8 mouse cellular contexts compared by ENCODE assay signal in the genomic region with DNA sequence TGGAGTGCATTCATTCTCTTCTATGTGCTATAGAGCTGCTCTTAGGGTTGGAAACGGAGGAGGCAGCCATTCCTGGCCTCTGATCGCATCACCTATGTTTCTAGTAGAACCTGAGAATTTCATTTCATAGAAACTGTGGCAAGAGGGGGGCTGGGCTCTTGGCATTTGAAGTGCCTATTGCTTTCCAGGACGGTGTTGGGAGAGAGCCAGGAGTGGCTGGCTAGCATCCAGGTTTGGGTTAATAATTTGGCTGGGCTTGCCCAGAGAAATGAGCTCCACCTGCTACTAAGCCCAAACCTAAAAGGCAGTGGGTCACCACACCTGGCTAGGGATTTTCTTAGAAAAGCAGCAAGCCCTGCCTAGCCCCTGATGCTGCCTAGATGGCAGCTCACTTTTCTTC. TPM values are rescaled to one million over a fixed set of nuclear protein-coding genes. Genes with fewer than 3 reads are reported as not detected.
DNase-seq lines count a peak whose midpoint lies in the region; ATAC-seq lines count a peak whose summit lies in the region.

No protein-coding gene starts in this region.

- peaks cover 57% of the 10 kb centered on the region for H3K4me1 ChIP-seq in hindbrain, embryonic 13.5 days (replicated peaks)
- peaks cover 36% of the 10 kb centered on the region for H3K4me1 ChIP-seq in hindbrain, embryonic 12.5 days

- peaks cover 12% of the 10 kb centered on the region; the same call in 1 of the 2 replicates for H3K36me3 ChIP-seq in hindbrain, embryonic 13.5 days
- H3K36me3 ChIP-seq in hindbrain, embryonic 12.5 days = peaks cover 5% of the 10 kb centered on the region; the same call in 1 of the 2 replicates

- 81% methylated on average over 3 of the region's 3 CpGs for WGBS in hindbrain, embryonic 13.5 days
- WGBS in hindbrain, embryonic 12.5 days = 74% methylated on average over 3 of the region's 3 CpGs

- no peak overlapping the region for H3K4me3 ChIP-seq in hindbrain, embryonic 13.5 days
- H3K4me3 ChIP-seq in hindbrain, embryonic 12.5 days = no peak overlapping the region

- H3K9me3 ChIP-seq in hindbrain, embryonic 13.5 days = no peaks in the 10 kb centered on the region
- no peaks in the 10 kb centered on the region for H3K9me3 ChIP-seq in hindbrain, embryonic 12.5 days (replicated peaks)

- ATAC-seq in hindbrain, embryonic 13.5 days (ENCODE audit: low FRiP score) = no peak
- ATAC-seq in hindbrain, embryonic 12.5 days (ENCODE audit: low FRiP score) = no peak

- H3K4me2 ChIP-seq in hindbrain, embryonic 13.5 days = no peak overlapping the region
- H3K4me2 ChIP-seq in hindbrain, embryonic 12.5 days (replicated peaks) = no peak overlapping the region

- H3K9ac ChIP-seq in hindbrain, embryonic 13.5 days = no peak overlapping the region
- no peak overlapping the region for H3K9ac ChIP-seq in hindbrain, embryonic 12.5 days

- 0 out of 2 replicates have a peak overlapping the region, but pooled peaks have one; percentile 30 for H3K27ac ChIP-seq in hindbrain, embryonic 13.5 days
- H3K27ac ChIP-seq in hindbrain, embryonic 12.5 days = no peak overlapping the region

- DNase-seq in adipocyte (ENCODE audit: low spot score) = peak; percentile 71
- DNase-seq in cerebellum, postnatal 4 days (ENCODE audit: low spot score in 2 of 2) = peak; percentile 63 to 90
- peak; percentile 33 to 34 for DNase-seq in layer of hippocampus, postnatal 14 days (ENCODE audit: low spot score in 2 of 2)
- DNase-seq in ovary, adult 18-20 months (ENCODE audit: low spot score) = peak; percentile 41
- no peak for DNase-seq in thymus, postnatal 14 days
- DNase-seq in thymus, postnatal 36 days = no peak

- no peaks in the 10 kb centered on the region for H3K27me3 ChIP-seq in hindbrain, embryonic 13.5 days
- H3K27me3 ChIP-seq in hindbrain, embryonic 12.5 days = no peaks in the 10 kb centered on the region

RNA-seq across cellular contexts. Expression of gene Hic2, which starts 18.2 kb away (rescaled TPM):
- polyA plus RNA-seq in hindbrain, embryonic 13.5 days (2015; fragmentation: Nextera tagmentation; extraction: Ambion mirVana) = 9.0 and 9.4 TPM in 2 replicates
- 12.3 and 13.8 TPM in 2 replicates for polyA plus RNA-seq in hindbrain, embryonic 12.5 days (2016; fragmentation: Nextera tagmentation; extraction: Ambion mirVana)
- 1 to 10 TPM; 4.3 to 4.4 TPM for total RNA-seq in layer of hippocampus, postnatal 14 days (2021)

RNA-seq across cellular contexts. Expression of gene Tmem191c, which starts 24.3 kb away (rescaled TPM):
- 32.6 and 33.3 TPM in 2 replicates for polyA plus RNA-seq in hindbrain, embryonic 13.5 days (2015; fragmentation: Nextera tagmentation; extraction: Ambion mirVana)
- 19.6 and 23.0 TPM in 2 replicates for polyA plus RNA-seq in hindbrain, embryonic 12.5 days (2016; fragmentation: Nextera tagmentation; extraction: Ambion mirVana)
- 100 to 1,000 TPM in 1 of 2 experiments, 10 to 100 TPM in 1; 86.7 to 100 TPM for total RNA-seq in layer of hippocampus, postnatal 14 days (2021)

RNA-seq across cellular contexts. Expression of gene Rimbp3, which starts 43.1 kb away (rescaled TPM):
- polyA plus RNA-seq in hindbrain, embryonic 13.5 days (2015; fragmentation: Nextera tagmentation; extraction: Ambion mirVana) = 1.8 and 1.9 TPM in 2 replicates
- 1.3 and 2.0 TPM in 2 replicates for polyA plus RNA-seq in hindbrain, embryonic 12.5 days (2016; fragmentation: Nextera tagmentation; extraction: Ambion mirVana)
- 1 to 10 TPM; 2.5 to 3.1 TPM for total RNA-seq in layer of hippocampus, postnatal 14 days (2021)

RNA-seq across cellular contexts. Expression of gene Ube2l3, which starts 49.1 kb away (rescaled TPM):
- polyA plus RNA-seq in hindbrain, embryonic 13.5 days (2015; fragmentation: Nextera tagmentation; extraction: Ambion mirVana) = 313 and 319 TPM in 2 replicates
- 346 and 373 TPM in 2 replicates for polyA plus RNA-seq in hindbrain, embryonic 12.5 days (2016; fragmentation: Nextera tagmentation; extraction: Ambion mirVana)
- 100 to 1,000 TPM; 157 to 159 TPM for total RNA-seq in layer of hippocampus, postnatal 14 days (2021)

Comparison
In these comparisons a context has a peak if more than half of its experiments do, and no peak if none do; other contexts are left out.
1. DNase-seq: peak in adipocyte (single experiment), cerebellum, postnatal 4 days (2 of 2), layer of hippocampus, postnatal 14 days (2 of 2) and ovary, adult 18-20 months (single experiment); none in thymus, postnatal 14 days (single experiment) and thymus, postnatal 36 days (0 of 2).